Mouse (Mus musculus) ZHBTc4 (cell line): ENCODE results near the gene Aldh3a1.

Experiments
- DNase-seq: peaks from one replicate; pipeline ENCODE4 v3.0.0-alpha.2; 2011; ENCODE audit warnings: low read depth, low spot score

Aldh3a1 gene

DNA sequence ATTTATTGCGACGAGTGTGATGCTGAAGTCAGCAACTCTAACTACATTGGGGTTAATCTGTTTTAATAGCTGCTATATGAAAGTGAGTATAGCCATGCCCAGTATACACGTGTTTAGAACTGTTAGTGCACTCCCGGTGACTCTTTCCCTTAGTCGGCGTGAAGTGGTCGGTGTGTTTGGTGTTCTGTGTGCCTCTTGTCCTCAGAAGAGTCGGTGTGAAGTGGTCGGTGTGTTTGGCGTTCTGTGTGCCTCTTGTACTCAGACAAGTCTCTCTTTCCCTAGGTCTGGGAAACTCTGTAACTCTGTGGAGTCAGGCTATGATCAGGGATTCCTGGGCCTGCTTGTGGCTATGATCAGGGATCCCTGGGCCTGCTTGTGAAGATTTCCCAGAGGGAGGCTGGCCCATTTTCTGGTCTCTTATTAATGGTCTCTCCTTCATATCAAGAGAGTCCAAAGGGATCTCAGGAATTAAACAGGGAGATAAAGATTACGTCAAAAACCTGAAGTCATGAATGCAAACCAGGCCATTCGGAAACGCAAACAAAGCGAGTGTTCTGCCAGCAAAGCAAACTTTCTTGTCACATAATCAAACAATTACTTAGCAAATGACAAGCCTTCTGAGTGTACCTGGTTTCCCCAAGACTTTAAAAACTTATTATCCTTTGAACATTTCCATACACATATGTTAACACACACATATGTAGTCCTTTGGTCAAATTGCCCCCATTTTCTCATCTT is 10.6 kb upstream of the Aldh3a1 start:
- DNase-seq, result no peak

DNA sequence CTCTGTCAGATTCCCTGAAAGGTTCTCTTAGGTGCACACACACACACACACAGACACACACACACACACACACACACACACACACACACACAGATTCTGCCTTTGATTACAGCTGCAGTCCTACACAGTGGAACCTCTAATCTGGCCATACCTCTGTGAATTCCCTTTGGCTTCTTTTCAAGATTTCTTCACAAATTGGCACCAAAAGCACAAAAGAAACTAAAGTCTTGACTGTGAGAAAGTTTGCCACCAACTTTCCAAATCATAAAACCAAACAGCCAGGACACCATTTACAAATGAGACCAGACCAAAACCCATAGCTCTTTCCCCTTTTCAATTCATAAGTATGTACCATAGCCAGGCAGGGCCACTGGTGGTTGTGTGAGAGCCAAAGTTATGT is 9.4 kb upstream of the Aldh3a1 start:
- DNase-seq, result no peak

DNA sequence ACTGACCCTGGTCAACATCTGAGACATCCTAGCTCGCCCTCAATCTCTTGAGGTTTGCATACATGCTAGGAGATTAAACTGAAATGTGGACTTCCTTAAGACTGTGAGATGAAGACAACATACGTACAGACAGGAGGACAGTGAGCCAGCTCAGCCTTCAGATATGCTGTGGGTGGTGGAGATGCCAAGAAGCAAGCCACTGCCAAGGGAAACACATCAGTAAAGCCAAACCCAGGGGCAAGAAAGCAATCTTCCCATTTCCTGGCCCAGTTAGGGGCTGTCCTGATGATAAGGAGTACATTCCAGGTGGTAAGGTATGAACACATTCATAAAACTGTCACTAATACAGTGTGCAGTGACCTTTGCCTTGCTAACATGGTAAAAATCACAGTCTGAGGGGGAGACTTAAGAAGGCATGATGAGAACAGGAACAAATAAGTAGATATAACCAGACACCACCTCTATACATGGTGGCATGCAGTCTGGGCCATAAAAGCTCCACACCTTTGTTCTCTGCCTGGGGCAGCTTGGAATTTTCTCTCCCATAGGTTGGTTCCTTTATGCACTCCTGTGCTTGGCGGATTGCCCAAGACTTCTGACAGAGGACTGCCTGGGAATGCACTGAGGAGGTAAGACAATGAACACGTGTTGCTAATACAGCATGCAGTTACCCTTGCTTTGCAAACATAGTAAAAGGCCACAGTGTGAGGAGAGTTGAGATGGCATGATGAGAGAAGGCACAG is 7.5 kb upstream of the Aldh3a1 start:
- DNase-seq, result no peak

DNA sequence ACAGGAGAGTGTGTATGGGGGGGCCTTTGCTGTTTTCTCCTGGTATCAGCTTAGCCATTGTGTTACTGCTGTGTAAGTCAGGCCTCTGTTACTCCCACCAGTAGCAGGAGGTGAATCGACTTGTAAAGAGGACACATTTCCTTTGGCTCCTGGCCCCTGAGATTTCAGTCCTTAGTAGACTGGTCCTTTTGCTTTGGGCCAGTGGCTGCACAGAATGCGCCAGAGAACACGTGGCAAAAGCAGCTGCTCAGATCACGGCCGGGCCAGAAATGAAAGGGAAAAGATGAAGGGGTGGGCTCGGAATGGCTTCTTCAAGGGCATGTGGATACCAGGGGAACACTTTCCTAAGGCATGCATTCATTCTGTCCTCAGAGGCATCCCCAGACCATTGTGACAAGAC is 5.2 kb upstream of the Aldh3a1 start:
- DNase-seq, result no peak

DNA sequence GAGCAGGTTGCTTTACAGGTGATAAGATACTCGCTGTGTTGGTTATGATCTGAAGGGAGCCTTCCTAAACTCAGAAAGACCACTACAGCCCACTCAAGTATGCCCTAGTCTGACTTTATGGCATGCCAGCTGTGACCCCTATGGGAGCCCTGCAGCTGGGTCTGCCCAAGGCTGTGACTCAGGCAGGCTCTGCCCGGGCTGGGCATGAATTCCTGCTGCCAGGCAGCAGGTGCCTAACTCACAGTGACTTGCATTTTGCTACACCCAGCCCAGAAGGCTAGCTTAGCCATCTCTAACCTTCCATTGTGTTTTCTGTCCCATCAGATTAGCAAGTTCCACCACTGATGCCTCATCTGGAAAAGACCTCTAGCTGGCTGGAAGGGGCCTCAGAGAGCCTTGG is 4.5 kb upstream of the Aldh3a1 start:
- DNase-seq, result no peak

DNA sequence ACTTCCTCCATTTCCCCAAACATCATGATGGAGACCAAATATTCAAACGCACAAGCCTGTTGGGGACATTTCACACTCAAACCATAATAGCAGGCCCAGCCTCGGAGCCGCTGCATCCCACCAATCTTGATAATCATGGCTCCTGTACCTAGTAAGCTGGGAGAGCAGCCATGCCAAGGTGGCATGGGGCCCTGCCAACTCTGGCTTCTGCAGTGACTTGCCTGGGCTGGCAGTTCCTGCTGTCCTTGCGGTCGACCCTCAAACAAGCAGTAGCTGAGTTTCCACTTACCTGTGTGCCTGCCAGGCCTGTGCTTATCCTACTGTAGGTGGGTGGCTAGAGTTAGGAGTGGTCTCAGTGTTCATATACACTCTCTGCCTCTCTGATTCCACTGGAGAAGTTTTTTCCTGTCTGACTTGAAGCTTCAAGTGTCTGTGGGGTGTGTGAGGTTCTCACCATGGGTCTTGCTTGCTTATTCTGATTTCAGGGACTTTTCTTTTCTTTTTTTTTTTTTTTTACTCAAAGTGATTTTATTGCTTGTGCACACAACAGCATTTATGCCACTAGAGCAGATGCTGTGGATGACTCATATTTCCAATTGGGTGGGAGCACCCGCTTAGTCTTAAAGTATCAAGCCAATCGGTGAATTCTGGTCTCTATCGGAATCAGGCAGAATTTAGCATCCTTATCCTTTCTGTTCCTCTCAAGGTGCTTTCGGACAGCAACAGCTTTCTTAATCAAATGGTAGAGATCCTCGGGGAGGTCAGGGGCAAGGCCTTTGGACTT is 2.0 kb upstream of the Aldh3a1 start:
- DNase-seq, result no peak

DNA sequence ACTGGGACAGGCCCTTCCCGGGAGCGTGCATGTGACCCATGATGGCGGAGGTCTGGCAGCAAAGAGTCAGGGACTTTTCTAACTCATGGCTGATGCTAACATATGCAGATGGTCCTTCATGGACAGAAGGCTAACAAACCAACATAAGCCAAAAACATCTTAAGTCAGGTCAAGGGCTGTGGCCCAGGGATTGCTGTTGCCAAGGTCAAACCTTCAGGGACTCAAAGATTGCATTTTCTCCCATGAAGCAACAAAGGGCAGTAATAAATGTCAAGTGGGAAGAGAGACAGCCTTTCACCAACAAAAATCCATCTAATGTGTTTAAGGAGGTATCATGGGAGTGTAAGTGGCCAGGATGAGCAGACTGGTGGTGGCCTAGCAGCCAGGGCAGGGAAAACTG is 1.2 kb upstream of the Aldh3a1 start:
- no peak for DNase-seq

DNA sequence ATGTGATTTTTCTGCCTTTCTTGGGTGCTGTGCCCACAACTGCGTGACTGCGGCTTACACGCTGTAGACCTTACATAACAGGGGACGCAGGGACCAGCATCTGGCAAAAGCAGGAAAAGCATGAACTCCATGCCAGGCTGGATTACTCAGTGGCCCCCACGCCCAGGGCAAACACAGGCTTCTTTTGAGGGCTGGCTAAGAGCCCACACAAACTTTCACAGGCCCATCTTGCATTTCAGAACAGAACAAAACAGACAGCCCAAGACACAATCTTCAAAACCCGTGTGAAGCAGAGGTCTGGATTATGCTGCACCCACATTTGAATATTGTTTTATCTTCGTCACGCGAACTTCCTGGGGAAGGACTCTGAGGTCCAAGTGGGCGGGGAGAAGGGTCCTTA is 979 bp downstream of the Aldh3a1 start:
- DNase-seq, result no peak

DNA sequence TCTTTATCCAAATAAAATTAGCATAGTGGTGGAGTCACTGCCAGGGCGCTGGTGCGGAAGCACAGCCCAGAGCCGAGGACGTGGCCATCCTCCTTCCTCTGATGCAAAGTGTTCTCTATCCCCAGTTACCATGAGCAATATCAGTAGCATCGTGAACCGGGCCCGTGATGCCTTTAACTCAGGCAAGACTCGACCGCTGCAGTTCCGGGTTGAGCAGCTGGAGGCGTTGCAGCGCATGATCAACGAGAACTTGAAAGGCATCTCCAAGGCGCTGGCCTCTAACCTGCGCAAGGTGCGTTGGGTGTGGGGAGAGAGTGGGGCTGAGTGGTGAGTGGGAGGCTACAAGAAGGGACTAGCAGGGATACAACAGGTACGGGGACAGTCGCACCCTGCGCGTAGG is 4.8 kb downstream of the Aldh3a1 start:
- peak; percentile 67 for DNase-seq

DNA sequence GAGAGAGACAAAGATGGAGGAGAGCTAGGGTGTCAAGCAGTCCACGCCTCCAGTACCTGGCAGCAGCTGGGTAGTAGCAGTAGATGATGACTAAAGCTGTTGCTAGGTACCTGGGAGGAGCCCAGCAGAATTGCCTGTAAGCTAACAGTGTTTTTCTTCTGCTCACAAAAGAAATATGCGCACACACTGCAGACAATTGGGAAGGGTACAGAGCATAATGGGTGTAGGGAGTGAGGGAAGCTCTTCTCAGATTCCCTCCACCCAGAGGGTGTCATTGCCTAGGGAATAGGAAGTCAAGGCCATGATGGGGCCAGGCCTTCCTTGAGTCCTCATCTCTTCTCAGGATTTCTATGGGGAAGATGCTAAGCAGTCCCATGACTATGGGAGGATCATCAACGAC is 8.6 kb downstream of the Aldh3a1 start:
- DNase-seq, result peak; percentile 82

DNA sequence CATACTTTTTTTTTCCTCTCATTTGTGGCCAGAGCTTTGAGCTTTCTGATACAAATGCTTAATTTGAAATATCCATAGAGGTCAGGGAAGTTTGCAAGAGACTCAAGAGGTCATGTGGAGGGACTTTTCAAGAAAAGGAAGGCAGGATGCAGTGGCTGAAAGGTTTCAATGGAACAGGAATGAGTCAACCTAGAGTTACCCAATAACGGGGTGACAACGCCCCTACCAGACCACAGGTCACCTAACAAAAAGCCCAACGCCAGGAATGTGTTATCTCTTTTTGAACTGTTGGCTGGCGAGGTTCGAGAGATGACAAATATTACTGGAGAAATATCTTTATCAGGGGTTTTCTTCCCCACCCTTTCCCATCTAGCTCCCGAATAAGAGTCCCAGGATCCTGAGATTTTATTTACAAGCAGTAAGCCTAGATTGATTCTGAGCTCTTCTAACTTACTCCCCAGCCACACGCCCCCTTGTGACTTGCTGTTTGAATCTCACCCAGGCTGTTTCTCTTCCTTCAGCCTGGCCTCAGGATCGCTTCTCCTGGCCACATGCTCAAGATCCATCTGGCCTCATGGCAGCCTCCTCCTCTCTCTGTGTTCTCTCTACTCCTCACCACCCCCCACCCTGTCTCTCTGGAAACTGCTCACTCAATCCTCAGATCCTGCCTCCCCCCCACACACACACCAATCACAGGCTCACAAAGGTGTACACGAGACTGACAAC is 13.0 kb downstream of the Aldh3a1 start:
- peak; percentile 54 for DNase-seq

DNA sequence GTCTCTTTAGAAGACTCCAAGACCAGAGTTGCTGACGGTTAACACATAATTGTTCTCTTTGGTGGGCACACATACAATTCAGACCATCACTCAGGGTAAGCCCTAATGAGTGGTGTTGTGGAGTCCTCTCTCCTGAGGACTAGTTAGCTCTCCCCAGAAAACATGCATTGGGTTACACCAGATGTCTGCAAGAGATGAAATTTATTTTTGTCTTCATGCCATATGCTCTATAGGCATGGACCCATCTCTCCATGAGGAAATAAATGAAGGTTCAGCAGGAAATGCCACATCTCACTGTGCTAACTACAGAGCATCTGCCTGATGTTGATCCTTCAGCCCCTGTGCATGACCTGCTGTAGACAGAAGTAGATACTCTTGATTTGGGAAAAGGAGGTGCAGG is 14.7 kb downstream of the Aldh3a1 start:
- no peak for DNase-seq

DNA sequence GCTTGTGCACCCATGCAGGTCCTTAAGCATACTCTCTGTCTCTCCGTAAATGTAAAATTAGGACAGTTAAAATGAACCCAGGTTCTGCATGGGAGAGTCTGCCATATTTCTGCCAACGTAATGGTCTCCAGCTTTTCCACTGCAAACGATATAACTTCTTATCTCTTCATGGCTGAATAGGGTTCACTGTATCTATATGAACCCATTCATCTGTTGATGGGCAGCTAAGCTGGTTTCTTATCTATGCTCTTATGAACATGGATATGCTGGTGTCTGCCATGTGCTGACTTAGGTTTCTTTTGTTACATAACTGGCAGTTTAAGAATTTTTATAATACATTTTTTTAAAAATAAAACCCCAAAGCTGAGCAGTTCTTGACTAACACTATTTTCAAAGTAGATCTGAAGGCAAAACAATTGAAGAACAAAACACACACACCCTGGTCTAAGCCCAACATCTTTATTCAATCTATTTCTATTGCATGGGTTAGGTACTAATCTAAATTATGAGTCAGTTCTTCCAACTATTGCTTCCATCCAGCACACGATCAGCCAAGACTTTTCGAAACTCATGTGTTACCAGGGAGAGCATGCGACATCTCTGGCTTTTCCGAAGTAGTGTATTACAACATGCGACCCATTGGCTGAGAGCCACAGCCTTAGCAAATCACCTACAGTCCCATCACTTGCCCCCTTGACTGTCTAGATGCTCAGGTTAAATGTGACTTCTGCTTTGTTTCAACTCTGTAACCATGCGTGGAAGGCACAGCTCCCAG is 15.8 kb downstream of the Aldh3a1 start:
- no peak for DNase-seq

DNA sequence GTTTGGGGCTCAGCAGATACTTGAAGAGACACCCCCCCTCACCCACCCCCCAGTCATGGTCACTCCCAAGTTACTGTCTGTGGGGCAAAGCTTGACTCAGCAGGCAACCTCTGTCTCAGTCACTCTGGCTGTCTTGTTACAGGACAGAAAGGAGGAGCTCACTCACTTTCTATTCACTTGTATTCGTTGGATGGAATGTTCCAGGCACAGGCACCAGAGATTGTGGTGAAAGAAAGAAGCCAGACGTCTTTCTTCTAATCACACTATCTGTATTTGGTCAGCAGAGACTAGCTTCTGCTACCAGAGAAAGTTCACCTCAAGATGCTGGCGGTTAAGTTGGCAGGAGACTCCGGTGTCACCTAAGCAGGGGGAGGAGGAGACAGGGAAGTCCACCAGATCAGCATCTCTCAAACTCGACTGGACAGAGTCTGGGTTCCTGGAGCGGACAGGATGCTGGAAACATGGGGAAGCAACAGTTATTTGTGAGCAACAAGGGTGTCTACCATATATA is 17.0 kb downstream of the Aldh3a1 start:
- peak; percentile 74 for DNase-seq

DNA sequence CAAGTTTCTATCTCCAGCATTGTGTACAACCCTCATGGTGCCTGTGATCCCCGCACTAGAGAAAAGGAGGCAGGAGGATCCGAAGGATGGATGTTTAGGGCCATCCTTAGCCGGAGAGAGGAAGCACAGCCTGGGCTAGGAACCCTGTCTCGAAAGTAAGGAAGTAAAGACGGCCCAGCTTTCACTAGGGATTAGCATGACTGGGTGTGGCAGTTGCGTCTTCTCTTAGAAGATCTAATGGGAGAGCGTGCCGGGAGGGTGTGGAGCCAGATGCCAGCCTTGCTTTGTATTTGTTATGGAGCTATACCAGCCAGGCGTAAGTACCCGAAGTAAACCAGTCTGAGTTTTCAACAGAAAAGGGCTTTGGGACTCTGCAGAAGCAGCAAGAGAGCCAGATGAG is 17.6 kb downstream of the Aldh3a1 start:
- DNase-seq, result peak; percentile 61

DNA sequence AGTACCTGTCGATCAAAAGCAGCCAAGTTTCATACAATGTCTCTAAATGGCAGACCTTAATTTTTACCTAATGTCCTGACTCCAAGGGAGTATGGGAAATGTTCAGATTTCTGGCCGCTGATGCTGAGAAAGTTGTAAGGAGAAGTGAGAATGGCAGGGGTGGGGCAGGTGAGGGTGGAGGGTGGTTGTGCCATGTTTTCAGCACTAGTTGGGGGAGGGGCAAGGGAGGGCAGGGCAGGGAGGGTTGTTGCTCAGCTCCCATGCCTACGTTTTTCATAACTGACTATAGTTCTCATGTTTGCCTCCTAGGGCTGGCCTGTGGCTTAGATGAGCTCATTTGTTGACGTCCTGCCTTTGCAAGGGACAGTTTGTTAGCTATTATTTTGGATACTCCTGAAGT is 18.2 kb downstream of the Aldh3a1 start:
- no peak for DNase-seq

DNA sequence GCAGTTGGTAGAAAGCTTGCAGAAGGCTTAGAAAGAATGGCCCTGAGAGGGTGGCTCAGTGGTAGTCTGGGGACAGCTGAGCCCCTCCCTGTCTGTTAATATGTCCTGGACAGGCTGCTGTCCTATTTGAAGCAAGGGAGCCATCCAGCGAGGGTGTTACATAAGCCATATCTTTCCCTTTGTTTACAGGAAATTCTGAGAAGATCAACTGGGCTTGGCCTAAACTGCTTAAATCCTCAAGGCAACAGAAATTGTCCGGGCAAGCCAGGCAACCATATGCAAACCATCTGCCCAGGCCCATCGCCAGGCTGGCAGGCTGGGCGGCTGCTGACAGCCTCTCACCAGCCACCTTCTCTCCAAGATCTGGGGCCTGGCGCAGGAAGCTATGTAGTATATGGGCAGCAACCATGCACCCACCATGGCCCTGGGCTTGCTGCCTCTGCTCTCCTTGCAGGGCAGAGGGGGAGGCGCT is 18.6 kb downstream of the Aldh3a1 start:
- DNase-seq, result no peak

DNA sequence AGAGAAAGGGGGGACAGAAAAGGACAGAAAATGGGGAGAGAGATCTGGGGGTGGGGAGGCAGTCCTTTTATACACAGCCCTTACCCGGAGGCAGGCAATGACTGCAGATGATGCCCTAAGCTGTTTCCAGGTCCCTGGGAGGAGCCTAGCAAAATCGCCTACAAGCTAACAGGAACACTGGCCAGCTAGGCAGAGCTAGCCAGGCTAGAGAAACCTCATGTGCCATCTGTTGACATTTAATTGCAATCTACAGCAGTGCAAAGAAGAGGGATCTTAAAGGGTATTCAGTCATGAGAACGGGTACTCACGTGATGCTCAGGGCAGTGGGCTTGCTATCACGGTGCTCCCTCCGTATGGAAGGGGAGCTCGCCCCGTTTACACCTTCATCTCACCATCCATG is 20.5 kb downstream of the Aldh3a1 start:
- DNase-seq, result no peak

DNA sequence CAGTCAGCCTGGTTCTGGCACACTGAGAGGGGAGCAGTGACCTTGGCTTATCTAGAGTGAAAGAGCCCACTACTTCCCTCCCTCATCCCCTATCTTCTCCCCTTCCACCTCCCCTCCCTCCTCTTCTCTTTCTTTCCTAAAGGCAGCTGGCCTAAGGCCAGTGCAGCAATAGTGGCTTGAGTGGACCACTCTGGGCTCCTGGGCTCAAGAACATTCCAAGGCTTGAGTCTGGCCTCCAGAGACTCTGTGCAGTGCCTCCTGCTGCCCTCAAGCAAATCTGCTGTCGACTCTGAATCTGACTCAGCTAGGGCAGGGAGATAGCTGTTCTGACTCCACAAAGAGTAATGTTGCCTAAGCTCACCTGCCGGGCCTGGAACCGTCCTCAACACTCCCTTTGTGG is 21.1 kb downstream of the Aldh3a1 start:
- no peak for DNase-seq

DNA sequence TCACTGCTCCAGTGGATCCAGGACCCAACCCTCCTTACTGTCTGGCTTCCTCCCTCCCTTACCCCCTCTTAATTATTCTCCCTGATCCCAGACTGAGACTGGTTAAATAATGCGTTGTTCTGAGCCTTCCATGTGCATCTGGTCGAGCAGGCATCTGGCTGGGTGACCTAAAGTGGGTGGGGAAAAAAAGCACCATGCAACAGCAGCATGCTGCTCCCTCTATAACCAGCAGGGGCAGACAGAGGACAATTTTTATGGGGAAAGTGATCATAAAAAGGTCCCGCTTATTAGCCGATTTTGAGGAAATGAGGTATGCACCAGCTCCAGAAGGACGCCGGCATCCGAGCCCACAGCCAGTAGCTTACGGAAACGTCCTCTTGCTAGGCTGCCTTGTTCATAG is 24.0 kb downstream of the Aldh3a1 start:
- peak; percentile 73 for DNase-seq

DNA sequence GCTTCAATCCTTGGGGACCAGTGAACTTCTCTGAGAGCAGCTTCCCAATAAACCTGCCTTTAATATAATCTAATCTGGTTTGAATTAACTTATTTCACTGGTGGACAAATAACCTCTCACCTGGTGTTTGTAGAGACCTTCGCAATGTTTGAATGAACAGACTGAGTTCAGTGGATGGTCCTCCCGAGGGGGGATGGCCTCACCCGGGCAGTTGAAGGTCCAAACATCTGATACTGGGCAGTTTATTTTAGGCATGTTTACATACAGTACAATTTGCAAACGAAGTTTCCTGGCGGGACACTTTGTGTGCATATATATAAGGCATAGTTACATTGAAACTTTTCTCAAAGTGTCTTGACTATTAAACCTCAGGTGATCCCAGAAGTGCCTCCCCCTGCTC is 26.8 kb downstream of the Aldh3a1 start:
- DNase-seq, result no peak
